Mouse (Mus musculus) myocyte (in vitro differentiated cells): ENCODE data around the gene Zfp668.

ENCODE experiments used
- CEBPB ChIP-seq: IDR thresholded peaks from 2 replicates; pipeline ENCODE4 v1.6.1; 2011; ENCODE audit warnings: mild to moderate bottlenecking, moderate library complexity; ENCODE audit not compliant: poor library complexity, insufficient read depth, severe bottlenecking
- E2F4 ChIP-seq: IDR thresholded peaks from one replicate; pipeline ENCODE4 v1.6.1; 2011; ENCODE audit warnings: mild to moderate bottlenecking, control low read depth, moderate library complexity; ENCODE audit not compliant: insufficient read depth
- MAX ChIP-seq: IDR thresholded peaks from one replicate; pipeline ENCODE4 v1.6.1; 2011; ENCODE audit warnings: low read depth, mild to moderate bottlenecking, control low read depth
- MYOD1 ChIP-seq, 3 experiments: IDR thresholded peaks; one replicate each; pipeline ENCODE4 v1.6.1; 2011; ENCODE audit warnings: control low read depth in 2 of 3, low read depth in 2 of 3, mild to moderate bottlenecking in 2 of 3, moderate library complexity in 1 of 3; ENCODE audit not compliant: insufficient read length in 2 of 3, control insufficient read depth in 1 of 3
- POLR2A ChIP-seq: IDR thresholded peaks from one replicate; pipeline ENCODE4 v1.6.1; 2011; ENCODE audit warnings: low read depth, mild to moderate bottlenecking, control low read depth, moderate library complexity; ENCODE audit not compliant: insufficient read length
- POLR2AphosphoS2 ChIP-seq: IDR thresholded peaks from one replicate; pipeline ENCODE4 v1.6.1; 2011; ENCODE audit warnings: low read depth, control low read depth; ENCODE audit not compliant: insufficient read length
- SRF ChIP-seq: IDR thresholded peaks from one replicate; pipeline ENCODE4 v1.6.1; 2011; ENCODE audit warnings: low read depth; ENCODE audit not compliant: control insufficient read depth, insufficient read length
- TCF12 ChIP-seq: IDR thresholded peaks from one replicate; pipeline ENCODE4 v1.6.1; 2011; ENCODE audit warnings: mild to moderate bottlenecking, control low read depth; ENCODE audit not compliant: poor library complexity, insufficient read depth, severe bottlenecking
- USF1 ChIP-seq: IDR thresholded peaks from one replicate; pipeline ENCODE4 v1.6.1; 2011; ENCODE audit warnings: low read depth, mild to moderate bottlenecking, control low read depth, moderate library complexity

DNA sequence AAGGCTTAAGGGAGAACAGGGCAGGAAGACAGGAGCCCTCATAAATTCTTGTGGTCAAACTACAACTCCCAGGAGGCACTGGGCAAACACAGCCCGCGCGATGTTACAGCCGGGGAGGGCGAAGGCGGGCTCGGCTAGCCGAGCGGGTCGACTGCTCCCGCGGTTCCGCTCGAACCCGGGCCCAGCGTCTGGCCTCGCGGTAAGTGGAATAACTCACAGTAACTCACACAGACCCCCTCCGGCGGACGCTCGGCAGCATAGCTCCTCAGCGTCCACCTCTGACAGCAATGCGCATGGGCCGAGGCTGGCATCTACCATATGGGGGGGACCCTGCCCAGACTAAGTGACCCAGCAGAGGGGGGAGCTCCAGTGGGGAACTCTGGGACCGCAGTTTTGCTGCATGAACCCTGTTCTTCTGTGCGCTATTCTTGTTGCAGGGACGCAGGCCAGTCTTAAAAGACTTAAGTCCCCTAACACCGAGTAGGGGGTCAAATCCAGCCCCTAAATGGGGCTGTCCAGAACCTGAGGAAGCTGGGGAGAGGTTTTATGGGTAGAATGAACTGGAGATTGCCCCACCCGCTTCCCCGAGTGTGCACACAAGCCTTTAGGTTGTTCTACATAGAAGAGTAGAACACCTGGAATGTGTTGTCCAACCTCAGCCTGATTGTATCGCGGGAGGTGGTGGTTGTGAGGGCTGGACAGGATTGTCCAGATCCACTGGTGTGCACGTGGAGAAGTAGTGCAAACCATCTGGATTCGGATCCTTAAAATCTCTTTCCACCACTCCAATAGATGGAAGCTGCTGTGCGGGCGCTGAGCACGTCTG, 27.6 kb upstream of the Zfp668 start, which contains the start of gene Bckdk:
- TF ChIP-seq MAX, result no peak
- TF ChIP-seq USF1, result no peak
- peak; percentile 85 for TF ChIP-seq POLR2A
- TF ChIP-seq MYOD1 (IDR thresholded peaks at IDR 0.05; ENCODE audit: control insufficient read depth in 1 of 3, insufficient read length in 2 of 3, low read depth in 2 of 3), result peak in 1 of 3 experiments; percentile 14
- no peak for TF ChIP-seq SRF
- peak; percentile 52 for TF ChIP-seq E2F4
- TF ChIP-seq POLR2AphosphoS2, result peak; percentile 84
- TF ChIP-seq TCF12, result no peak
- no peak for TF ChIP-seq CEBPB
